Mouse (Mus musculus) MEL (cell line): ENCODE data around the gene Gal3st3.

Experiments
- BHLHE40 ChIP-seq: IDR thresholded peaks from 2 replicates; pipeline ENCODE4 v1.6.1; 2012; ENCODE audit warnings: low read depth, mild to moderate bottlenecking, inconsistent platforms, low read length, improper control_type of control experiment, borderline replicate concordance
- KAT2A ChIP-seq: conservative IDR thresholded peaks from 2 replicates; pipeline ENCODE4 v1.6.1; 2012; ENCODE audit warnings: low read depth, low read length, improper control_type of control experiment, inconsistent platforms
- POLR2A ChIP-seq, 2 experiments: IDR thresholded peaks; 2 replicates each; pipeline ENCODE4 v1.6.1; 2011 to 2012; ENCODE audit warnings: low read length in 2 of 2, mild to moderate bottlenecking in 2 of 2, control low read depth in 1 of 2, improper control_type of control experiment in 1 of 2, low read depth in 1 of 2, moderate library complexity in 1 of 2; ENCODE audit not compliant: control insufficient read depth in 1 of 2, insufficient read depth in 1 of 2, poor library complexity in 1 of 2
- RCOR1 ChIP-seq: IDR thresholded peaks from 2 replicates; pipeline ENCODE4 v1.6.1; 2012; ENCODE audit warnings: low read depth, mild to moderate bottlenecking, inconsistent platforms, low read length, improper control_type of control experiment
- USF1 ChIP-seq: IDR thresholded peaks from 2 replicates; pipeline ENCODE4 v1.6.1; 2014; ENCODE audit warnings: low read depth, mild to moderate bottlenecking, inconsistent platforms, low read length, improper control_type of control experiment, moderate library complexity
- ZKSCAN1 ChIP-seq: IDR thresholded peaks from 2 replicates; pipeline ENCODE4 v1.6.1; 2012; ENCODE audit warnings: low read depth, mild to moderate bottlenecking, inconsistent platforms, low read length, improper control_type of control experiment, moderate library complexity

DNA sequence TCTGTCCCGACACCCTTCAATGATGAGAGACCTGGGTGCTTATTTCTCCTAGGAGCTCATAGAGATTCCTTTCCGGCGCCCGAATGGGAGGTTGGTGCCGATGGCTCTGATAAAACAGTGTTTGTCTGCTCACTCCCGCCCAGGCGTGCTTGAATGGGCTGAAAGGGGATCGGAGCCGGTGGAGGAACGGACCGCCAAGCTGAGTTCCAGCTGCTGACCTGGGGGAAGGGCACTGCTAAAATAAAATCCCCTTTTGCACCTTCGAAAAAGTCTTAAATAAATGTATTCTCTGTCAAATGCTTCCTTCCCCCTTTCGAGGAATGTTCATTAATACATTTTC, 2.4 kb upstream of the Gal3st3 start:
- TF ChIP-seq ZKSCAN1, result no peak
- no peak for TF ChIP-seq BHLHE40
- TF ChIP-seq KAT2A, result no peak
- no peak; the same call in 1 of the 2 replicates for TF ChIP-seq RCOR1
- no peak for TF ChIP-seq USF1
- TF ChIP-seq POLR2A (IDR thresholded peaks at IDR 0.05; ENCODE audit: control insufficient read depth in 1 of 2, insufficient read depth in 1 of 2, low read depth in 1 of 2, low read length in 2 of 2, poor library complexity in 1 of 2), result peak in 1 of 2 experiments; percentile 8; a peak in 1 of 4 replicates
